Comparison of ENCODE assay signal across 25 mouse cellular contexts in the genomic region with DNA sequence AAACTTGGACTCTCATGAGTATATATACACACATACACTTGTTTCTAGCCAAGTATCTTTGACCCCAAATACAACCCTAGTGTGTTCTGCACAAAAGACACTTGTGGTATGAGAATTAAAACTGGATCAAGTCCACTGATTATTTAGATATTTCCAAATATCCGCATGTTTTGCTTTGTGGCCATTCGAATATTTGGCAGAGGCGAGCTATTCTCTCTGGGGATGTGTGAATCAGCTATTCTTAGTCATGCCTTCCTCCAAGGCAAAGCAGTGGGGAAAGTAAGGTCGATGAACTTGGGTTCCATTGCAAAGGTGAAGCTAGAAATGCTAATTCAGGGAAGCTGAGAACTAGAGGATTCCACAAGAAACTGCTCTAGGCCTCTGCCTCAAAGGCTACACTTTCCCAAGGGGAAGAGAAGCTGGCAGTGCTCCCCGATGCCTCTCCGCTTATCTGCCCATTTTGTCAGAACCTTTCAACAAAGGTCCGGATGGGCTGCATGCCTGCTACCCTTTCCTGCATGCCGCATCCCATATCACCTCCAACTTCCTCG.
DNase-seq lines count a peak whose midpoint lies in the region; TF ChIP-seq lines count a peak whose summit lies in the region.
"Had no signal": no experiment of that assay in that cellular context is flagged by ENCODE, and none has a peak within 500 bp of the region (broad histone marks: within the 10 kb centered on the region; RNA-seq: fewer than 3 reads in every experiment).

No protein-coding gene starts in this region.

- DNase-seq in gastrocnemius, postnatal 25 days: peak; percentile 31
- DNase-seq in gastrocnemius, adult 8-10 months (ENCODE audit: low spot score in 2 of 2): no peak
- peak; percentile 20 for DNase-seq in kidney, adult 2 months
- DNase-seq in kidney, postnatal 25 days: no peak
- DNase-seq in NIH3T3 (ENCODE audit: low read depth): peak; percentile 75
- DNase-seq in thymus, adult 2 months: no peak
- no peak for DNase-seq in spleen, adult 18-20 months
- DNase-seq: cerebellum, adult 18-20 months; cerebellum, postnatal 14 days; layer of hippocampus, adult 9-11 months; left cerebral cortex, postnatal 4 days; lung, embryonic 14.5 days; lung, postnatal 4 days; midbrain, embryonic 14.5 days; retina, postnatal 1 day; right cerebral cortex, postnatal 25 days; thymus, postnatal 25 days had no signal

- 77% methylated on average over 9 of the region's 9 CpGs for WGBS in kidney, adult 2 months
- WGBS in thymus, adult 2 months: 75% methylated on average over 9 of the region's 9 CpGs

- no peaks in the 10 kb centered on the region for H3K36me3 ChIP-seq in kidney, adult 2 months (ENCODE audit: control insufficient read depth, insufficient read depth, low read length)
- H3K36me3 ChIP-seq in thymus, adult 2 months (ENCODE audit: control insufficient read depth, insufficient read depth, low read length): no peaks in the 10 kb centered on the region
- H3K36me3 ChIP-seq: kidney, embryonic 15.5 days; limb, embryonic 15.5 days; neural tube, embryonic 12.5 days had no signal

- no peaks in the 10 kb centered on the region for H3K27me3 ChIP-seq in kidney, adult 2 months (replicated peaks; ENCODE audit: control insufficient read depth, insufficient read depth, low read length)
- no peaks in the 10 kb centered on the region for H3K27me3 ChIP-seq in thymus, adult 2 months (ENCODE audit: control insufficient read depth, insufficient read depth, low read length)
- H3K27me3 ChIP-seq: forebrain, embryonic 13.5 days; kidney, embryonic 15.5 days; limb, embryonic 15.5 days; neural tube, embryonic 12.5 days had no signal

- H3K27ac ChIP-seq in kidney, adult 2 months (ENCODE audit: insufficient read depth, low read depth, low read length): no peak overlapping the region
- H3K27ac ChIP-seq in embryonic fibroblast, embryonic 13.5 days (ENCODE audit: insufficient read depth, low read length): peak overlapping the region; percentile 9; the same call in 1 of the 2 replicates
- H3K27ac ChIP-seq in thymus, adult 2 months (ENCODE audit: control insufficient read depth, insufficient read depth, low read length): no peak overlapping the region
- H3K27ac ChIP-seq: forebrain, embryonic 13.5 days; hindbrain, postnatal 0 days; kidney, embryonic 15.5 days; left cerebral cortex, adult 2 months; limb, embryonic 15.5 days; liver, embryonic 14.5 days; neural tube, embryonic 12.5 days had no signal

- TF ChIP-seq POLR2A in kidney, adult 2 months (IDR thresholded peaks at IDR 0.05; ENCODE audit: low read depth, low read length): no peak
- no peak for TF ChIP-seq POLR2A in embryonic fibroblast, embryonic 13.5 days (IDR thresholded peaks at IDR 0.05; ENCODE audit: low read depth, low read length)
- no peak for TF ChIP-seq POLR2A in thymus, adult 2 months (IDR thresholded peaks at IDR 0.05; ENCODE audit: control insufficient read depth, extremely low read depth, insufficient read depth, low read length, poor library complexity)

- no peaks in the 10 kb centered on the region for H3K4me1 ChIP-seq in kidney, adult 2 months (ENCODE audit: control insufficient read depth, insufficient read depth, low read length)
- peaks cover 4% of the 10 kb centered on the region; the same call in 1 of the 2 replicates for H3K4me1 ChIP-seq in embryonic fibroblast, embryonic 13.5 days (ENCODE audit: control insufficient read depth, insufficient read depth, low read length)
- H3K4me1 ChIP-seq in thymus, adult 2 months (replicated peaks; ENCODE audit: control insufficient read depth, insufficient read depth, low read length): no peaks in the 10 kb centered on the region
- H3K4me1 ChIP-seq: forebrain, embryonic 13.5 days; kidney, embryonic 15.5 days; limb, embryonic 15.5 days; neural tube, embryonic 12.5 days had no signal

- H3K4me3 ChIP-seq in kidney, adult 2 months (ENCODE audit: insufficient read depth, low read depth, low read length): no peak overlapping the region
- H3K4me3 ChIP-seq in embryonic fibroblast, embryonic 13.5 days (ENCODE audit: insufficient read depth, low read length): no peak overlapping the region
- H3K4me3 ChIP-seq in thymus, adult 2 months (ENCODE audit: control insufficient read depth, insufficient read depth, low read length): no peak overlapping the region
- H3K4me3 ChIP-seq: forebrain, embryonic 13.5 days; kidney, embryonic 15.5 days; left cerebral cortex, adult 2 months; limb, embryonic 15.5 days; neural tube, embryonic 12.5 days had no signal

- no peak for TF ChIP-seq CTCF in kidney, adult 2 months (conservative IDR thresholded peaks at IDR 0.05; ENCODE audit: insufficient read depth, insufficient read length, low read depth, low read length)
- no peak for TF ChIP-seq CTCF in embryonic fibroblast, embryonic 13.5 days (IDR thresholded peaks at IDR 0.05; ENCODE audit: borderline replicate concordance, insufficient read depth, low read length)
- TF ChIP-seq CTCF in thymus, adult 2 months (IDR thresholded peaks at IDR 0.05; ENCODE audit: borderline replicate concordance, control insufficient read depth, extremely low read depth, insufficient read depth, low read length, poor library complexity): no peak

Comparison
In these comparisons a context has a peak if more than half of its experiments do, and no peak if none do; other contexts are left out.
1. DNase-seq: peak in gastrocnemius, postnatal 25 days (single experiment), kidney, adult 2 months (single experiment) and NIH3T3 (single experiment); none in gastrocnemius, adult 8-10 months (0 of 2), kidney, postnatal 25 days (0 of 2), thymus, adult 2 months (single experiment) and spleen, adult 18-20 months (0 of 2).